Mouse (Mus musculus) erythroblast, embryonic 14.5 days (primary cell): ENCODE measurements around the gene Hcar1.

Experiments
- GATA1 ChIP-seq: IDR thresholded peaks from 2 replicates; pipeline ENCODE4 v1.6.1; 2012; ENCODE audit warnings: low read length, inconsistent platforms, mixed read lengths
- TAL1 ChIP-seq: IDR thresholded peaks from 3 replicates; pipeline ENCODE4 v1.6.1; 2012; ENCODE audit warnings: low read length, inconsistent platforms, mixed read lengths

DNA sequence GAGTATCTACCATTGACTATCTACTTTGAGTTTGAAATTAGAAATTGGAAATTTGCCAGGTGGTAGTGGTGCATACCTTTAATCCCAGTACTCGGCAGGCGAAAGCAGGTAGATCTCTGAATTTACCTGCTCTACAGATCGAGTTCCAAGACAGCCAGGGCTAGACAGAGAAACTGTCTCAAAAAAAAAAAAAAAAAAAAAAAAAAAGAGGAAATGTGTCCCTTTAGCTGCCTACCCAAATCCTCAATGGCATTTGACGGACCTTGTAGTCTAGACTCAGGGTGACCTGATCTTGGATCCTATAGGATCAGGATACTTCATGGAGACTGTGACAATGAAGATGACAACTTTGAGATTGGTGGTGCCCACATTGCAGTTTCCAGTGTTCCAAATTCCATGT, 13.4 kb downstream of the Hcar1 start:
- TF ChIP-seq TAL1, result no peak
- TF ChIP-seq GATA1, result no peak
